Mouse (Mus musculus): ENCODE data around the gene Tmem165.

DNA sequence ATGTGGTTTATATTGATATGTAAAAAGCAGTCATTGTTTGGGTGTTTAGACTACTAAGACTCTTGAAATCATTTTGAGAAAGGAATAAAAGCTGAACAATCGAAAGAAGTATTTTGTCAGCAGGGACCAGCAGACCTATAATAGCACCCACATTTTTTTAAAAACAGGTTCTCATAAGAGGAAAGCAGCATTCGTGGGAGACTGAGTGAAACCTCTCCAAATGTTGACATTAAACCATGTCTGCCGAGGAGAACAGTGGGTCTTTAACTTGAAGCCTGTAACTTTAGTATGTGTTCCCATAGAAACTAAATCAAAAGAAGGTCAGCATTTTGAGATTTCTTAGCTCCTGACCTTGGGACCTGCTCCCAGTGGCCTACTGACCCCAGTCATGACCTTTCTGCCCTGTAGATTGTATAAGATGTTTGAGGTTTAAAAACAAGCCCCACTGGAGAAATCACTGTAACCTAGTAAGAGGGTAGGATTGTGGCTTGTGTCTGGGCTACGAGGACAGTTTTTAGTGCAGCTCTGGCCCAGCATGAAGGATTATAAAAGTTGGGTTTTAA is 19.8 kb upstream of the Tmem165 start:
- TF ChIP-seq CTCF (IDR thresholded peaks at IDR 0.05; ENCODE audit: low read depth): no peak
- TF ChIP-seq EP300 (IDR thresholded peaks at IDR 0.05; ENCODE audit: low read depth): no peak
